Mouse (Mus musculus) cerebellum, postnatal 4 days (tissue): Measurements from ENCODE around the gene Phf23.

Experiments used
- DNase-seq, 2 experiments: peaks; one replicate each; pipeline ENCODE4 v3.0.0; 2022; ENCODE audit warnings: low spot score in 2 of 2, mixed read lengths in 1 of 2

Gene Phf23

GRCm38 (mm10) chr11:69970775-69971174 is 24.8 kb upstream of the Phf23 start:
- DNase-seq = no peak

GRCm38 (mm10) chr11:69974907-69975306 is 20.7 kb upstream of the Phf23 start:
- DNase-seq = no peak

DNA sequence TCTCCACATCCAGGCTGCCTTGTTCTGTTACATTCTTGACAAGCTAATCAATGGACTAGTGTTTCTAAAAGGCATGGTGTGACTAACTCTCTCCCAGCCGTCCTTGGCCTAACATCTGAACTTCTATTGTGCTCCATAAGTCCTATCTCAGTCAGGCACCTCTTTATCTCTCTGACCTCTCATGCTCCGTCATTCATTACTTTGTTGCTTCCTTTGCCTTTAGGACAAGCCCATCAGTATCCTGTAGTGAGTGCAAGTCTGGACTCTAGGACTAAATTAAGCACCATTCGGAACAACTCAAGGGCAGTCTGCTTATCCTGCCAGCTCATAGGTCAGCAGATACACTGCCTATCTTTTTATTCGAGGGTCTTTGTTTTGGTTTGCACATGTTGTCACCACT is 19.3 kb upstream of the Phf23 start:
- no peak for DNase-seq

DNA sequence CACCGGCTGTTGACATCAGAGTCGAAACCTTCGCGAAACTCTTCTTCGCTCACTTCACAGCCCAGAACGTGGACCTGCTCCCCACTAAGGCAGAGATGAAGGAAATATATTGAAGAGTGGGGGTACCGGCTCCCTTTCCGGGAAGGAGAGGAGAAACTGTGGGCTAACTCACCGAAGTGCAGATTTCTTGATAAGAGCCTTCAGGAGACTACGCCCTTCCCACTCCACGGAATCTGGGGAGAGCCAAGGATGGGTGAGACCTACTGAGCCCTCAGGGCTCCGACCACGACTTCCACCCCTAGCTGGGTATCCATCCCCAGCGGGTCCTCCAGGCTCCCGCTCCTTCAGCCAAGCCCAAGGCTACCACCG is 15.8 kb upstream of the Phf23 start:
- DNase-seq = no peak

GRCm38 (mm10) chr11:69980196-69981140 is 15.1 kb upstream of the Phf23 start:
- DNase-seq = peak; percentile 97 to 99

- DNase-seq = no peak
Measured at GRCm38 (mm10) chr11:69981141-69981762, 14.3 kb upstream of the Phf23 start, which contains the start of gene Ctdnep1. Ctdnep1 (plus strand) TSS chr11:69981156.

- DNase-seq = no peak
Measured at GRCm38 (mm10) chr11:69982225-69982624, 13.4 kb upstream of the Phf23 start, which contains the start of gene Elp5. Elp5 (minus strand) TSS chr11:69982517.

GRCm38 (mm10) chr11:69982877-69983276 is 12.7 kb upstream of the Phf23 start:
- DNase-seq = no peak

- no peak for DNase-seq
Measured at GRCm38 (mm10) chr11:69983377-69983776, 12.2 kb upstream of the Phf23 start.

DNA sequence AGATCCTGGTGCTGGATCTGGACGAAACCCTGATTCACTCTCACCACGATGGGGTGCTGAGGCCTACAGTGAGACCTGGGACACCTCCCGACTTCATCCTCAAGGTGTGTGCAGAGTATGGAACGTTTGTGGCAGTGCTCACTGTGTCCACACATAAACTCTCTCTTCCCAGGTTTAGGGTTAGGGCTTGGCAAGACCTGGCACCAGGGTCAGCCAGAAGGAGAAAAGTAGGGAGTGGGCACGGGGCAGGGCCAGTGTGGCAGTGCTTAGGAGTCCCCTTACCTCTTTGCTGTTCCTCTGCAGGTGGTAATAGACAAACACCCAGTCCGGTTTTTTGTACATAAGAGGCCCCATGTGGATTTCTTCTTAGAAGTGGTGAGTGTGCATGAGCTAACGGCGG is 11.1 kb upstream of the Phf23 start:
- no peak for DNase-seq

GRCm38 (mm10) chr11:69989949-69990348 is 5.6 kb upstream of the Phf23 start:
- no peak for DNase-seq

DNA sequence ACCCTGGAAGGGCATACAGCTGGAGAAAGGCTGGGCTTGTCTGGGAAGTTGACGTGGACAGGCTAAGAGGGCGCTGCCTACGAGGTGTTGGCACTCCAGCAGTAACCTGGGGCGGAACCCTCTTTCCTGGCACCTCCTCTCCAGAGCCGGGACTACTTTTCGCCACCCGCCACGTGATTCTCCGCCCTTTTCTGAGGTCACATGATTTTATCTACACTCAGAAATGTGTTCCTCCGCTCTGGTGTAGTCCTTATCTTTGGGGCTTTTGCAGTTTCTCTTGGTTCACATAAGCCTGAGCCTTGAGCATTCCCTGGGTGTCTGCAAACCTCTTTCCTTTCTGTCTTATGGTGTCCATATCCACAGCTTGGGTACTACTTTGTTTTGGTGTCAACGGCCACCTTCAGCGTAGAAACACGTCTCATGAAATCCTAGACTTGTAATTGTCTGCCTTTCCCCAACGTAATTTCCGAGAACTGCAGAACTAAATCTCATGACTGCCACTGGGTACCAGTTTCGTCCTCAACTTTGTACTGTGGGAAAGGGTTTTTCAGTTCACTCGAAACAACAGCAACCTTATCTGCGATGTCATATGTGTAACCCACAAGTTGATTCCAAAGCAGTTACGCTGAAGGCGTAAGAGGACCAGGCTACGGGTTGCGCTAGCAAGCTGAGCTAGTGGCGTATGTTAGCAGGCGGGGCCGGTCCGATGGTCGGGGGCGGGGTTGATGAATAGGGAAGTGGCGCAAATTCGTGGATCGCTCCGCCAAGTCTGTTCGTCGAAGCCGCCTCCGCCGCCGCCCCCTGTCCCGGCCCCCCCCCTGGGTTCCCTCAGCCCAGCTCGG is 4.5 kb upstream of the Phf23 start, which contains the start of gene Gabarap:
Gene Gabarap, plus strand, starts transcription at position 294 of the 842 bp plus-strand sequence.
- peak; percentile 92 to 95 for DNase-seq

- DNase-seq = no peak
Measured at GRCm38 (mm10) chr11:69991711-69992110, 3.9 kb upstream of the Phf23 start.

DNA sequence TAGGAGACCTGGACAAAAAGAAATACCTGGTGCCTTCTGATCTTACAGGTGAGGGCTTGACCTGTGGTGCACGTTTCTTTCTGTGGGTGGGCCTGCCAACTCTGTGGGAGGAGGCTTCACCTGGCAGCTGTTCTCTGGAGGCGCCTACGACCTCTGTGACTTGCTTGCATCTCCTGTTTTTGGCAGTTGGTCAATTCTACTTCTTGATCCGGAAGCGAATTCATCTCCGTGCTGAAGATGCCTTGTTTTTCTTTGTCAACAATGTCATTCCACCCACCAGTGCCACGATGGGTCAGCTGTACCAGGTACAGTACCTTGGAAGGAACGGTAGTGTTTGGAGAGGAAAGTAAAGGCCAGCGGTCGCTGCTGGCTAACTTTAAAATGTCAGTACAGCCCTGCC is 3.2 kb upstream of the Phf23 start:
- DNase-seq = no peak

DNA sequence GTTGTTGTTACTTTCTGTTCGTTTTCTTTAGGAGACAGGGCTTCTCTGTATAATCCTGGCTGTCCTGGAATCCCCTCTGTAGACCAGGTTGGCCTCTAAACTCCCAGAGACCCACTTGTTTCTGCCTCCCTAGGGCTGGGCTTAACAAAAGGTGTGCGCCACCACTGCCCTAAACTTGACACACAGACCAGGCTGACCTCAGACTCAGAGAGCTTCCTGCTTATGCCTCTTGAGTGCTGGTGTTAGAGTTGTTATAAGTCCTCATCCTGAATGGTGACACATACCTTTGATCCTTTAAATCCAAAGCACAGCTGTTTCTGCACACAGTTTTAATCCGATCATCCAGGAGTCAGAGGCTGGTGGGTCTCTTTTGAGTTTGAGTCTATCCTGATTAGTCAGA is 2.6 kb upstream of the Phf23 start:
- DNase-seq = no peak

- no peak for DNase-seq
Measured at GRCm38 (mm10) chr11:69994401-69995090, 1.0 kb upstream of the Phf23 start.

DNA sequence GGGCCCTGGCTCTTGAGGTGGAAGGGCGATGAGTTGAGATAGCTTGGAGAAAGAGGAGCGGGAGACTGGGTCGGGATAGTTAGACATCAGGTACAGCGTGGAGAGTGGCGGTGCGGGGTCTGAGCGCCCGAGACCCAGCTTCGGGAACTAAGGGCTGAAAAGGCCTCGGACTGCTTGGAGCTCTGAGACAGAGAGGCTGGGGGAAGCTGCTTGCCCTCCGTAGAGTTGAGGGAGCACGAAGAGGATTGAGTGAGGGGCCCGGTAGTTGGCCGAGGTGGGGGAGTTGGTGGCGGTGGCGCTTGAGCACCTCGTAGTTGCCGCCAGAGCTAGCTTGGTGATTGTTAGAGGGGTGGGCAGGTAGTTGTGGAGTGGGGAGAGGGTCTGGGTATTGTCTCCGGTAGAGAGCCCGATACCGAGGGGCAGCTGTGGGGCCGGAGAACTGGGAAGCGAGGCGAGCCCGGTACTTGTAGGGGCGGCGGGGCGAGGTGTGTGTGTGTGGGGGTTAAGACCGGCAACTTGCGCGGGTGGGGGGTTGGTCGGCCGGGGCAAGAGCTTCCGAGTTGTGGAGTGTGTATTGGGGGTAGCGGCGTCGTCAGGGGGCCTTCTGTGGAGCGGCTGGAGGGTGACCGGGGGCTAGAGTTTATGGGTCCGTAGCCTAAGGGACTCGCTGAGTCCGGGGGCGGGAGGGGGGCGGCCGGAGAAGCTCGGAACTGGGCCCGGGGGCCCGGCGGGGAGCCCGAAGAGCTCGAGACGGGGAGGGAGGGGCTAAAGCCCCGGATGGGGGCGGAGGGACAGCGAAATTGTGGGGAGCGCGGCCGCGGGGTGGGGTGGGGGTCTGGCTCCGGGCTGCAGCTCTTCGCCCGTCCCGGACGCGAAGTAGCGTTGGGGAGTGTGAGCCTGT is 834 bp downstream of the Phf23 start:
- peak in 1 of 2 experiments; percentile 34 for DNase-seq

DNA sequence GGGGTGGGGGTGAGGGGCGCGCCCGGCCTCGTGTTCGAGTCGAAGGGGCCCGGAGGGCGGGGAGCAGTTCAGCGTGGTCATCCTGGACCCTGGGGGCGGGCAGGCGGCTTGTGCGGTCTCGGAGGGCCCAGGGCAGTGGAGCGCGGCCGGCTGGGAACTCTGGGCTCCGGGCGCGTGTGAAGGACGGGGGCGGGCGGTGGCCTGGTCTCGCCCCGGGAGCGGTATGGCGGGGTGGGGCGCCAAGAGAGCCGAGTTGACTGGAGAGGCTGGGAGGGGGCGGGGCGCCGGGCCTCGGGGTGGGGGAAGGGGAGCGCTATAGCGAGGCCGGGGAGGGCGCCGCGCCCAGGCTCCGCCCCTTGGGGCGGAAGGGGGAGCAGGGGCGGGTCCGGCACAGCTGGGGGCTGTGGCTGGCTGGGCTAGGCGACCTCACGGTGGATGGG is 1.5 kb downstream of the Phf23 start:
- peak; percentile 60 to 80 for DNase-seq

GRCm38 (mm10) chr11:69998567-69999491 is 3.3 kb downstream of the Phf23 start:
- no peak for DNase-seq
